Mouse (Mus musculus) small intestine, adult 2 months (tissue): ENCODE results near the gene Vav3.

Source experiments
- CTCF ChIP-seq: fragments of 200-500 bp; IDR thresholded peaks from 2 replicates; pipeline ENCODE4 v1.5.1; 2012; ENCODE audit warnings: low read depth, mild to moderate bottlenecking, control low read depth, inconsistent platforms, low read length, moderate library complexity, mixed read lengths; ENCODE audit not compliant: insufficient replicate concordance, insufficient read length; ENCODE audit errors: extremely low read depth
- POLR2A ChIP-seq: fragments of 200-500 bp; IDR thresholded peaks from 2 replicates; pipeline ENCODE4 v1.6.1; 2012; ENCODE audit warnings: low read depth, mild to moderate bottlenecking, control low read depth, inconsistent platforms, low read length, moderate library complexity

- TF ChIP-seq CTCF = no peak
- no peak for TF ChIP-seq POLR2A
Observed at GRCm38 (mm10) chr3:109339941-109340273, 546 bp upstream of the Vav3 start.
